ENCODE assay signal across 24 mouse cellular contexts in genomic region chr11:109859441-109859840, GRCm38 (mm10). TPM values are rescaled to one million over a fixed set of nuclear protein-coding genes. Genes with fewer than 3 reads are reported as not detected.
DNase-seq lines count a peak whose midpoint lies in the region; TF ChIP-seq lines count a peak whose summit lies in the region.
"Had no signal": no experiment of that assay in that cellular context is flagged by ENCODE, and none has a peak within 500 bp of the region (broad histone marks: within the 10 kb centered on the region; RNA-seq: fewer than 3 reads in every experiment).

No protein-coding gene starts in this region.

- 0 out of 2 replicates have a peak overlapping the region, but pooled peaks have one; percentile 28 for H3K27ac ChIP-seq in gastrocnemius, adult 2 months
- peak overlapping the region; percentile 67; the same call in 1 of the 2 replicates for H3K27ac ChIP-seq in bone marrow, adult 2 months (ENCODE audit: control insufficient read depth, insufficient read depth, low read depth, low read length, poor library complexity)
- no peak overlapping the region for H3K27ac ChIP-seq in left cerebral cortex, adult 2 months
- H3K27ac ChIP-seq: forebrain, embryonic 12.5 days had no signal

- H3K9me3 ChIP-seq in megakaryocyte, embryonic 14.5 days = peaks cover 4% of the 10 kb centered on the region
- H3K9me3 ChIP-seq: embryonic facial prominence, embryonic 15.5 days; forebrain, embryonic 12.5 days had no signal

- DNase-seq in gastrocnemius, adult 2 months = no peak
- DNase-seq in gastrocnemius, postnatal 36 days = no peak
- DNase-seq in 416B (ENCODE audit: low read depth) = peak; percentile 34
- no peak for DNase-seq in adrenal gland, adult 18-20 months (ENCODE audit: low spot score in 2 of 2)
- no peak for DNase-seq in adrenal gland, postnatal 10 days
- no peak for DNase-seq in left cerebral cortex, adult 2 months (ENCODE audit: extremely low spot score in 1 of 2, low spot score in 2 of 2)
- DNase-seq: cerebellum, adult 9-11 months; right cerebral cortex, postnatal 14 days had no signal

- H3K27me3 ChIP-seq in megakaryocyte, embryonic 14.5 days (replicated peaks) = no peaks in the 10 kb centered on the region
- H3K27me3 ChIP-seq: embryonic facial prominence, embryonic 15.5 days; forebrain, embryonic 12.5 days had no signal

- intact Hi-C loops in gastrocnemius, adult 2 months (cut with DNase I) = no loop called here
- intact Hi-C loops in gastrocnemius, postnatal 36 days (cut with DNase I) = loop anchor here (5.0 kb wide), 1 partner anchor 47 kb away; no protein-coding TSS in a partner anchor
- intact Hi-C loops in left cerebral cortex, adult 2 months (cut with DNase I) = no loop called here

- 78% methylated on average over 4 of the region's 4 CpGs for WGBS in bone marrow, adult 2 months

- H3K4me3 ChIP-seq in gastrocnemius, adult 2 months = no peak overlapping the region
- H3K4me3 ChIP-seq in bone marrow, adult 2 months (replicated peaks; ENCODE audit: control insufficient read depth, low read depth, low read length) = no peak overlapping the region
- H3K4me3 ChIP-seq in megakaryocyte, embryonic 14.5 days (replicated peaks) = peak overlapping the region; percentile 88
- no peak overlapping the region for H3K4me3 ChIP-seq in left cerebral cortex, adult 2 months
- H3K4me3 ChIP-seq: forebrain, embryonic 12.5 days had no signal

- TF ChIP-seq POLR2A in bone marrow, adult 2 months (IDR thresholded peaks at IDR 0.05; ENCODE audit: borderline replicate concordance, control insufficient read depth, low read depth, low read length) = no peak

- TF ChIP-seq CTCF in gastrocnemius, adult 2 months (IDR thresholded peaks at IDR 0.05) = no peak
- TF ChIP-seq CTCF in bone marrow, adult 2 months (IDR thresholded peaks at IDR 0.05; ENCODE audit: control insufficient read depth, insufficient read depth, low read length) = no peak
- TF ChIP-seq CTCF in left cerebral cortex, adult 2 months (IDR thresholded peaks at IDR 0.05) = no peak

- peaks cover 2% of the 10 kb centered on the region; the same call in 1 of the 2 replicates for H3K4me1 ChIP-seq in bone marrow, adult 2 months (ENCODE audit: control insufficient read depth, insufficient read depth, low read length)
- H3K4me1 ChIP-seq in megakaryocyte, embryonic 14.5 days = peaks cover 53% of the 10 kb centered on the region
- H3K4me1 ChIP-seq: forebrain, embryonic 12.5 days had no signal

- H3K36me3 ChIP-seq in megakaryocyte, embryonic 14.5 days (replicated peaks; ENCODE audit: low read length) = peaks cover under 1% of the 10 kb centered on the region
- H3K36me3 ChIP-seq: embryonic facial prominence, embryonic 15.5 days; forebrain, embryonic 12.5 days had no signal

RNA-seq across cellular contexts. Expression of gene 1700012B07Rik, which starts 31.6 kb away (rescaled TPM):
- total RNA-seq in gastrocnemius, adult 2 months (2021) = not detected
- not detected for total RNA-seq in gastrocnemius, postnatal 36 days (2021)
- polyA plus RNA-seq in bone marrow, adult 2 months (2011; ENCODE audit: insufficient read depth, insufficient read length, low replicate concordance, missing spikeins) = not detected in 2 replicates
- polyA plus RNA-seq in megakaryocyte, embryonic 14.5 days (2012; ENCODE audit: insufficient read depth, low replicate concordance) = not detected in 2 replicates
- not detected for total RNA-seq in adrenal gland, adult 18-20 months (2021)
- total RNA-seq in adrenal gland, postnatal 10 days (2021) = not detected
- not detected for total RNA-seq in left cerebral cortex, adult 2 months (2021)
- total RNA-seq: adrenal gland, postnatal 14 days; gastrocnemius, postnatal 25 days; hematopoietic stem cell, adult 5-6 weeks; hindbrain, postnatal 0 days; layer of hippocampus, postnatal 25 days; left cerebral cortex, postnatal 36 days; liver, adult 2 months; monocyte, adult 5-6 weeks had no signal
- polyA plus RNA-seq: embryonic facial prominence, embryonic 15.5 days; forebrain, embryonic 12.5 days; heart, embryonic 14.5 days; hindbrain, postnatal 0 days; liver, adult 2 months; lung, postnatal 0 days; midbrain, embryonic 11.5 days; neural tube, embryonic 14.5 days had no signal
